Mouse (Mus musculus): ENCODE results near the gene Dnajc28.

Dnajc28 gene

GRCm38 (mm10) chr16:91592162-91592561, 26.7 kb downstream of the Dnajc28 start:
- no peak for DNase-seq (ENCODE audit: low spot score in 2 of 2)

DNA sequence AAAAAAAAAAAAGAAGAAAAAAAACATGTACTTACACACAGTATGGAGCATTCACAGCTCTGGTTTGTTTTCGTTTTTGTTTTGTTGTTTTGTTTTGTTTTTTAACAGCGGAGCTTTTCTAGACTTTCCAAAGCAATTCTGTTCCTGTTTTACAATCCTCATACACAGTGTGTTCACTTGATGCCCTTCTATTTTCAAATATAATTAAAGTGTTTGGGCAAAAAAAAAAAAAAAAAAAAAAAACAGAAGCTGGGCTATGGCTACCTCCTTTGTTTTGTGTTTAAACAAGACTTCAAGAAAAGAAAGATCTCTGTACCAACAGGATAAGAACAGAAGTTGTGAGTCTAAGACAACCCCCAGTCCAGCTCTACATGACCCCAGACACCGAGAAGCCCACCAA, 30.1 kb downstream of the Dnajc28 start:
- no peak for DNase-seq (ENCODE audit: low spot score in 2 of 2)

- no peak for DNase-seq (ENCODE audit: low spot score in 2 of 2)
Observed at GRCm38 (mm10) chr16:91587730-91588453, 30.9 kb downstream of the Dnajc28 start.

DNA sequence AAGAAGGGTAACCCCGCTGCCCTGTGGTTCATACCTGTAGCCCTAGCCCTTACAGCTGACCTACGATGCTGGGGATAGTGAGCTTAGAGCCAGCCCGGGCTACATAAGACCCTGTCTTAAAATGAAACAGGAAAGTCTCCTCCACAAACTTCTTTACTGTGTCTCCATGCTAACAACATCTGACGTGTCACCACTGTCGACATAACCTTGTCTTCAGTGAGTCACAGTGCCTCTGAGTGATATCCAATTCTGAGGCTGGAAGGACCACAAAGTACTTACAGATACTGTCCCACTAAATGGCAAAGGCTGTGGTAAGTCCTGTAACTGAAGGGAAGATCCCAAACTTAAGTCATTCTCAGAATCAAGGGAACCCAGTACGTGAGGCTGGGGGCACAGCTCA, 32.6 kb downstream of the Dnajc28 start:
- no peak for DNase-seq (ENCODE audit: low spot score in 2 of 2)

- no peak for DNase-seq (ENCODE audit: low spot score in 2 of 2)
Observed at GRCm38 (mm10) chr16:91585617-91586016, 33.2 kb downstream of the Dnajc28 start.

DNA sequence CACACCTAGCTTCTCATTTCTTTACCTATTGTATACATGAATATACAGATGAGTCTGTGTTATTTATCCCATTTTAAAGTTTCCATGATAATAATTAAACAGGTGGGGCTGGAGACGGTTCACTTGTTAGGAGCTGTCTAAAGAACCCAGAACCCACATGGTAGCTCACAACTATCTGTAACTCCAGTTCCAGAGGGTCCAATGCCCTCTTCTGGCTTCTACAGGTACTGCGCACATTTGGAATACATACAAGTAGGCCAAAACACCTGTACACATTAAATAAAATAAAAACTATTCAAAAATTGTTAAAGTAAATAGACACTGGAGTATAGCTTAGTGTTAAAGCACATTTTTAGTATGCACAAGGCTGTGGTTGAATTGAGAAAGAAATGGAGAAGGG, 36.5 kb downstream of the Dnajc28 start:
- peak; percentile 29 to 59 for DNase-seq (ENCODE audit: low spot score in 2 of 2)

GRCm38 (mm10) chr16:91578980-91579720, 39.7 kb downstream of the Dnajc28 start:
- DNase-seq (ENCODE audit: low spot score in 2 of 2) = no peak

- DNase-seq (ENCODE audit: low spot score in 2 of 2) = no peak
Observed at GRCm38 (mm10) chr16:91575151-91575550, 43.7 kb downstream of the Dnajc28 start.

- no peak for DNase-seq (ENCODE audit: low spot score in 2 of 2)
Observed at GRCm38 (mm10) chr16:91571105-91571504, 47.7 kb downstream of the Dnajc28 start.

- DNase-seq (ENCODE audit: low spot score in 2 of 2) = no peak
Observed at GRCm38 (mm10) chr16:91568960-91569359, 49.9 kb downstream of the Dnajc28 start.

- DNase-seq (ENCODE audit: low spot score in 2 of 2) = no peak
Observed at GRCm38 (mm10) chr16:91566002-91566401, 52.8 kb downstream of the Dnajc28 start.

GRCm38 (mm10) chr16:91565292-91565951, 53.4 kb downstream of the Dnajc28 start:
- no peak for DNase-seq (ENCODE audit: low spot score in 2 of 2)

- DNase-seq (ENCODE audit: low spot score in 2 of 2) = no peak
Observed at GRCm38 (mm10) chr16:91564580-91565291, 54.1 kb downstream of the Dnajc28 start.
